Mouse (Mus musculus) kidney, embryonic 14.5 days (tissue): ENCODE results near the gene Stra6l. TPM values are rescaled to one million over a fixed set of nuclear protein-coding genes. Genes with fewer than 3 reads are reported as not detected.
A peak's percentile ranks its signal among the peaks of the same experiment; 100 is the strongest.

Source experiments
- ATAC-seq: fragments of 200-750 bp; cut with Nextera tagmentation; 2 replicates; pipeline ENCODE4 v1.8.0; 2017; ENCODE audit warnings: moderate number of reproducible peaks, mild to moderate bottlenecking, moderate TSS enrichment, moderate library complexity; ENCODE audit not compliant: low FRiP score, low TSS enrichment
- H3K27ac ChIP-seq: fragments of 300-500 bp; sonication (generic); 2 replicates; pipeline ENCODE4 v1.5.1; 2014; ENCODE audit warnings: low read depth, mild to moderate bottlenecking, low read length, moderate library complexity, mixed read lengths
- H3K27me3 ChIP-seq: fragments of 300-500 bp; sonication (generic); 2 replicates; pipeline ENCODE4 v1.6.1; 2014; ENCODE audit warnings: mild to moderate bottlenecking, low read length; ENCODE audit not compliant: control insufficient read depth, insufficient read depth
- H3K36me3 ChIP-seq: fragments of 300-500 bp; sonication (generic); 2 replicates; pipeline ENCODE4 v1.6.1; 2014; ENCODE audit warnings: low read length, mixed read lengths; ENCODE audit not compliant: control insufficient read depth, insufficient read depth
- H3K4me1 ChIP-seq: fragments of 300-500 bp; sonication (generic); 2 replicates; pipeline ENCODE4 v1.6.1; 2014; ENCODE audit warnings: low read length, mixed read lengths; ENCODE audit not compliant: control insufficient read depth, insufficient read depth
- H3K4me2 ChIP-seq: fragments of 300-500 bp; sonication (generic); replicated peaks from 2 replicates; pipeline ENCODE4 v1.6.1; 2014; ENCODE audit warnings: low read depth, mild to moderate bottlenecking, low read length
- H3K4me3 ChIP-seq: fragments of 300-500 bp; sonication (generic); 2 replicates; pipeline ENCODE4 v1.5.1; 2014; ENCODE audit warnings: mild to moderate bottlenecking, low read length
- H3K9ac ChIP-seq: fragments of 300-500 bp; sonication (generic); 2 replicates; pipeline ENCODE4 v1.6.1; 2014; ENCODE audit warnings: low read depth, mild to moderate bottlenecking, low read length, moderate library complexity
- H3K9me3 ChIP-seq: fragments of 300-500 bp; sonication (generic); 2 replicates; pipeline ENCODE4 v1.6.1; 2016; ENCODE audit warnings: low read length; ENCODE audit not compliant: control insufficient read depth
- WGBS: fragments of 180-500 bp; shearing (Covaris S2); extraction: QIAGEN DNeasy Blood & Tissue Kit; methylation state at CpG from one replicate; pipeline ENCODE4 v1.1.7; 2014; 5-methylcytosine and 5-hydroxymethylcytosine counted together
- polyA plus RNA-seq: library from polyadenylated mRNA; unstranded; fragments of >200 nt; fragmentation: Nextera tagmentation; extraction: Ambion mirVana; gene quantifications from 2 replicates; pipeline ENCODE4 v1.2.1, GENCODE M21; 2014

Stra6l gene
- polyA plus RNA-seq, 1 experiment from 2014 or later = 0.61 TPM

- Histone ChIP-seq H3K27me3 (no peaks in the 10 kb centered on the region), H3K9ac (0 out of 2 replicates have a peak within 1 kb of the TSS, but pooled peaks have one; percentile 7), H3K4me3 (no peak within 1 kb of the TSS), H3K9me3 (no peaks in the 10 kb centered on the region), H3K4me2 (peak within 1 kb of the TSS; percentile 35; the same call in 1 of the 2 replicates), H3K27ac (no peak within 1 kb of the TSS), H3K4me1 (peaks cover 10% of the 10 kb centered on the region), H3K36me3 (no peaks in the 10 kb centered on the region)
- 10% methylated on average over 19 of the region's 19 CpGs for WGBS
- peak; percentile 75 for ATAC-seq
Measured at GRCm38 (mm10) chr4:45890066-45890761, 41.8 kb downstream of the Stra6l start, which contains the start of gene Ccdc180. TSS of gene Ccdc180 (plus strand) at chr4:45890303.

DNA sequence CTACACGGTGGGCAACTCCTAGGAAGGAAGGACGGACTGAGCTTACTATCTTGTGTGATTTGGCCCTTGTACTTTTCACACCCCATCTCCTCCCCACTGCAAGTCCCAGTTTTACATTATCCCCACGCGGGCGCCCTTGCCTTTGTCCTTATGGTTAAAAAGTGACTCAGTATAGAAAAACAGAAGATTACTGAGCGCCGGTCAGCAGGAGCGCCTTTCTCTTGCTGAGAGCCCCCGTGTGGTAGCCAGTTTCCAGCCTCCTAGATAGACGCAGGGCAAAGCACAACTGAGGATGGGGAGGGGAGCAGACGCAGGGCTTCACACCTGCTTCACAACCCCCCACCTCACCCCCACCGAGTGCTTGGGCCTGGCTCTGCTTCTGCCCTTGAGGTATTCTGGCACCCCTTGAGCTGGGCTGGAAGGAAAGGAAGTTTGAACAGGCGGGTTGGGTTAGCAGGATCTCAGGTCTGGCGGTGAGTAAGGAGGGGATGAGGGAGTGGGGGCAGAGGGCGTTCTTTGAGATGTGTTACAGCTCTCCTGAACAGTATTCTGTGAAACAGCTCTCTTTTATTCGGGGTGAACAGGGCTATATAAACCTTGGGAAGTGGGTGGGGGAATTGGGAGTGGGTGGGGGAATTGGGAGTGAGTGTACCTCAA lies 48.1 kb downstream of the Stra6l start:
- no peak overlapping the region for H3K4me2 ChIP-seq
- H3K4me3 ChIP-seq = no peak overlapping the region; the same call in 1 of the 2 replicates
- no peaks in the 10 kb centered on the region for H3K9me3 ChIP-seq
- no peak overlapping the region for H3K9ac ChIP-seq
- 14% methylated on average over 16 of the region's 16 CpGs for WGBS
- ATAC-seq = 0 out of 2 replicates have a peak, but pooled peaks have one; percentile 20
- H3K27me3 ChIP-seq = no peaks in the 10 kb centered on the region; the same call in 1 of the 2 replicates
- H3K36me3 ChIP-seq = no peaks in the 10 kb centered on the region
- no peaks in the 10 kb centered on the region for H3K4me1 ChIP-seq
- H3K27ac ChIP-seq = no peak overlapping the region

DNA sequence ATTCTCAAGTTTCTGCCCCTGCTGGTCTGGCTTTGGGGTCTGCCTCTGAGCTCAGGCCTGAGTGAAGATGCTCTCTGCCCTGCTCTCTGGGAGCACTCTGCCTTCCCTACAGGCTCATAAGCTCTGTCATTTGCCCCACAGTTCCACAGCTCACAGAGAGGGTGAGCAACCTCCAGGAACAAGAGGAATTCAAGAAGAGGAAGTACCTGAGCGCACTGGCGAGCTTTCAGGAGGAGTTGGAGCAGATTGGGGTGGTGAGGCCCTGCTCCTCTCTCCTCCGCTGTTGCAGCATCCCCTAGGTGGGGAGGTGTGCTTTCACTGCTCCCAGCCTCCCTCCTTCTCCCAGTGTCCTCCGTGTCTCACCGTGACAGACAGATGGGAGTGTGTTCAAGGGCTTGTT lies 49.9 kb downstream of the Stra6l start:
- Histone ChIP-seq H3K36me3 (no peaks in the 10 kb centered on the region), H3K27ac (no peak overlapping the region), H3K4me3 (no peak overlapping the region), H3K4me1 (no peaks in the 10 kb centered on the region), H3K4me2 (no peak overlapping the region), H3K27me3 (no peaks in the 10 kb centered on the region; the same call in 1 of the 2 replicates), H3K9me3 (no peaks in the 10 kb centered on the region), H3K9ac (no peak overlapping the region)
- WGBS = 60% methylated on average over 5 of the region's 5 CpGs
- ATAC-seq = no peak

GRCm38 (mm10) chr4:45909256-45909655 lies 60.8 kb downstream of the Stra6l start:
- H3K4me3 ChIP-seq = no peak overlapping the region

GRCm38 (mm10) chr4:45909924-45910323 lies 61.5 kb downstream of the Stra6l start:
- H3K36me3 ChIP-seq = no peaks in the 10 kb centered on the region
- no peak overlapping the region for H3K9ac ChIP-seq
- no peak for ATAC-seq
- no peaks in the 10 kb centered on the region for H3K9me3 ChIP-seq
- H3K4me3 ChIP-seq = no peak overlapping the region
- H3K4me2 ChIP-seq = no peak overlapping the region
- no peak overlapping the region for H3K27ac ChIP-seq
- no peaks in the 10 kb centered on the region for H3K4me1 ChIP-seq
- H3K27me3 ChIP-seq = no peaks in the 10 kb centered on the region; the same call in 1 of the 2 replicates
- WGBS = 60% methylated on average over 4 of the region's 4 CpGs

More at GRCm38 (mm10) chr4:45909256-45909655, 60.8 kb downstream of the Stra6l start:
- Histone ChIP-seq H3K4me1 (no peaks in the 10 kb centered on the region), H3K27ac (no peak overlapping the region), H3K9me3 (no peaks in the 10 kb centered on the region), H3K36me3 (no peaks in the 10 kb centered on the region), H3K4me2 (no peak overlapping the region), H3K27me3 (no peaks in the 10 kb centered on the region; the same call in 1 of the 2 replicates), H3K9ac (no peak overlapping the region)
- ATAC-seq = no peak
- 72% methylated on average over 13 of the region's 13 CpGs for WGBS

- Histone ChIP-seq H3K36me3 (no peaks in the 10 kb centered on the region), H3K4me3 (no peak overlapping the region), H3K27ac (no peak overlapping the region), H3K4me2 (no peak overlapping the region), H3K27me3 (no peaks in the 10 kb centered on the region; the same call in 1 of the 2 replicates), H3K4me1 (no peaks in the 10 kb centered on the region), H3K9ac (no peak overlapping the region), H3K9me3 (0 out of 2 replicates have a peak, but pooled peaks cover 4% of the 10 kb centered on the region)
- WGBS = 88% methylated on average over 5 of the region's 5 CpGs
- ATAC-seq = no peak
Measured at GRCm38 (mm10) chr4:45911256-45911655, 62.8 kb downstream of the Stra6l start.

DNA sequence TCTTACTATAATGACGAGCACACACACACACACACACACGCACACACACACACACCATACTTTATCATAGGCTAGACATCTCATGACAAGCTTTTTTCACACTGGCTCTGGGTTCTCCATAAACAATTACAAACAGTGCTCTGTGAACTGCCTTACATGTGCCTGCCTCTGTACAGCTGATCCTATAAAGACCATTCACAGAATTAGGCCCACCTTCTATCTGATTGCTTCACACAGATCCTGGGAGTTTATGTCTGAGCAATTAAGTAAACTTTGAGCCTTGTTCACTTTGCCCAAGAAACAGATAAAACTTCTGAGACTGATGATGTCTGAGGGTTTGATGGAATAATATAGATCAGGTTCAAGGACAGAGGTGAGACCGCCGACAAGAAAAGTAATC lies 63.4 kb downstream of the Stra6l start:
- no peak overlapping the region for H3K4me3 ChIP-seq
- H3K9ac ChIP-seq = no peak overlapping the region
- 0 out of 2 replicates have a peak, but pooled peaks cover 4% of the 10 kb centered on the region for H3K9me3 ChIP-seq
- 85% methylated on average over 4 of the region's 4 CpGs for WGBS
- no peaks in the 10 kb centered on the region for H3K36me3 ChIP-seq
- no peaks in the 10 kb centered on the region for H3K27me3 ChIP-seq
- no peak overlapping the region for H3K4me2 ChIP-seq
- ATAC-seq = no peak
- H3K27ac ChIP-seq = no peak overlapping the region
- no peaks in the 10 kb centered on the region for H3K4me1 ChIP-seq

DNA sequence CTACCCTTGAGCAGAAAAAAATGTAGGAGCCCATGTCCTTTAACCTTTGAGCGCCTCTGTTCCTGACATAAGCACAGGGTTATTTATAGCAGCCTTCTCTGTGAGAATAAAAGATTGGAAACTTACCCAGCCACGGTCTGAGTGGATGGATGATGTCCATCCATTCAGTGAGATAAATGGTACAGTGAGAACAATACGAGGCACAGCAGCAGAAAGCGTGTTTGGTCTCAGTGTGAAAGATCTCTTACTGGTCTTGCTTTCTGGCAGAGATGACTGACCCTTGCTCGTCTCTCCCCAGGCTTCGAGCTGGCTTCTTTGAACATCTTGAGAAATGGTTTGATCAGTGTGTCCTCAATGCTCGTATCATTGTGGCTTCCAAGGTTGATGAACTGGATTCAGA lies 68.6 kb downstream of the Stra6l start:
- Histone ChIP-seq H3K4me1 (no peaks in the 10 kb centered on the region), H3K4me2 (no peak overlapping the region), H3K9me3 (peaks cover 4% of the 10 kb centered on the region; the same call in 1 of the 2 replicates), H3K36me3 (no peaks in the 10 kb centered on the region), H3K27me3 (no peaks in the 10 kb centered on the region), H3K9ac (no peak overlapping the region), H3K27ac (no peak overlapping the region), H3K4me3 (no peak overlapping the region)
- ATAC-seq = no peak
- WGBS = 72% methylated on average over 7 of the region's 7 CpGs
